Mouse (Mus musculus) midbrain, embryonic 13.5 days (tissue): Measurements from ENCODE around the gene Cenpu. TPM values are rescaled to one million over a fixed set of nuclear protein-coding genes. Genes with fewer than 3 reads are reported as not detected.

Source experiments
- ATAC-seq: fragments of 200-750 bp; cut with Nextera tagmentation; 2 replicates; pipeline ENCODE4 v1.8.0; 2017; ENCODE audit warnings: mild to moderate bottlenecking, moderate TSS enrichment, moderate library complexity
- H3K27ac ChIP-seq: fragments of 300-500 bp; sonication (generic); 2 replicates; pipeline ENCODE4 v1.5.1; 2015; ENCODE audit warnings: inconsistent platforms, mild to moderate bottlenecking, moderate library complexity
- H3K27me3 ChIP-seq: fragments of 300-500 bp; sonication (generic); 2 replicates; pipeline ENCODE4 v1.6.1; 2015; ENCODE audit warnings: mild to moderate bottlenecking, inconsistent platforms
- H3K36me3 ChIP-seq: fragments of 300-500 bp; sonication (generic); 2 replicates; pipeline ENCODE4 v1.6.1; 2015; ENCODE audit warnings: mild to moderate bottlenecking, inconsistent platforms
- H3K4me1 ChIP-seq: fragments of 300-500 bp; sonication (generic); replicated peaks from 2 replicates; pipeline ENCODE4 v1.6.1; 2015; ENCODE audit warnings: inconsistent platforms
- H3K4me2 ChIP-seq: fragments of 300-500 bp; sonication (generic); replicated peaks from 2 replicates; pipeline ENCODE4 v1.6.1; 2015; ENCODE audit warnings: moderate library complexity, mild to moderate bottlenecking, inconsistent platforms
- H3K4me3 ChIP-seq: fragments of 300-500 bp; sonication (generic); replicated peaks from 2 replicates; pipeline ENCODE4 v1.5.1; 2015; ENCODE audit warnings: mild to moderate bottlenecking, inconsistent platforms
- H3K9ac ChIP-seq: fragments of 300-500 bp; sonication (generic); replicated peaks from 2 replicates; pipeline ENCODE4 v1.6.1; 2015; ENCODE audit warnings: mild to moderate bottlenecking, inconsistent platforms
- H3K9me3 ChIP-seq: fragments of 300-500 bp; sonication (generic); 2 replicates; pipeline ENCODE4 v1.6.1; 2016; ENCODE audit warnings: mild to moderate bottlenecking, inconsistent platforms
- WGBS: fragments of 180-500 bp; shearing (Covaris S2); methylation state at CpG from one replicate; pipeline ENCODE4 v1.1.7; 2015; 5-methylcytosine and 5-hydroxymethylcytosine counted together
- polyA plus RNA-seq: library from polyadenylated mRNA; unstranded; fragments of >200 nt; fragmentation: Nextera tagmentation; extraction: Ambion mirVana; gene quantifications from 2 replicates; pipeline ENCODE4 v1.2.1, GENCODE M21; 2015

Cenpu gene
- polyA plus RNA-seq, 1 experiment from 2014 or later, result 13.6 TPM

DNA sequence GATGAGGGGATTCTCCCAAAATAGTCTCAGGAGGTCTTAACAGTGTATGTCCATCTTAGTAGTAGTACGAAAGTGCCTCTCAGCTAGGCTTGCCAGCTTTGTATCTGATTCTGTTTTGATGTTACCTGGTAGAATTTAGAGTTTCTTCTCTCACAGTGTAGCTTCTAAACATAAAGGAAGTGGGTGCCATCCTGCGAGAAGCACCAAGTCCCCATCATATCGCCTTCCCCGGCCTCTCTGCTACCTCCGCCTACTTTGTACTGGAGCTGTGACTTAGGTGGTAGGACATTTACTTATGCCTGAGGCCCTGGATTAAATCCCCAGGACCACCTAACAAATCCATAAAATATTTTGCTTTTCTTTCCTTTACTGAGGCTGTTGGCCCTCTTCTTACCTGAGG lies 74.8 kb downstream of the Cenpu start:
- ATAC-seq, result no peak
- no peaks in the 10 kb centered on the region for H3K9me3 ChIP-seq
- H3K4me3 ChIP-seq, result no peak overlapping the region
- no peak overlapping the region for H3K27ac ChIP-seq
- H3K4me2 ChIP-seq, result no peak overlapping the region
- H3K9ac ChIP-seq, result no peak overlapping the region
- WGBS, result 97% methylated on average over 5 of the region's 5 CpGs
- H3K4me1 ChIP-seq, result peaks cover 8% of the 10 kb centered on the region
- H3K27me3 ChIP-seq, result no peaks in the 10 kb centered on the region
- H3K36me3 ChIP-seq, result peaks cover 24% of the 10 kb centered on the region

DNA sequence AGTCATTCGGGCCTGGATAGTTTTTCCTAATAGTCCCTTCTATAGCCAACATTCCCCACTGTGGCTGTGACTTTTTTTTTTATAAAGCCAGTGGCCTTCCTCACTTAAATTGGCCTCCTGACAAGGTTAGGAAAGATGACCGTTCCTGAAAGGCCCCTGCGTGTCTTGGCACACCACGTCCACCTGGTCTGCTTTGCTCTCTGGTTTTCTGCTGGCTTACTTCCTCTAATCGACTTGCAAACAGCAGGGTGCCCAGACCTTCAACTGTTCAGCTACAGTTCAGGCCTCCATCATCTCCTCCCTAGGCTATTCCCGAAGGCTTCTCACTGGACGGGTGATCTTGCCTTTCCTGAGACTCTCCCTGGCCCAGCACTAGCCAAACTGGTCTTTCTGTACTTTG lies 76.1 kb downstream of the Cenpu start:
- Histone ChIP-seq H3K27ac (no peak overlapping the region), H3K9me3 (no peaks in the 10 kb centered on the region), H3K4me3 (no peak overlapping the region), H3K9ac (no peak overlapping the region), H3K4me2 (no peak overlapping the region), H3K4me1 (no peaks in the 10 kb centered on the region), H3K36me3 (peaks cover 30% of the 10 kb centered on the region), H3K27me3 (no peaks in the 10 kb centered on the region)
- 77% methylated on average over 7 of the region's 7 CpGs for WGBS
- no peak for ATAC-seq

GRCm38 (mm10) chr8:46628645-46629044 lies 76.8 kb downstream of the Cenpu start:
- H3K4me3 ChIP-seq, result no peak overlapping the region
- no peaks in the 10 kb centered on the region for H3K4me1 ChIP-seq
- no peaks in the 10 kb centered on the region for H3K27me3 ChIP-seq
- 100% methylated on average over 1 of the region's 1 CpGs for WGBS
- H3K27ac ChIP-seq, result no peak overlapping the region
- H3K9ac ChIP-seq, result no peak overlapping the region
- H3K36me3 ChIP-seq, result peaks cover 37% of the 10 kb centered on the region
- no peaks in the 10 kb centered on the region for H3K9me3 ChIP-seq
- ATAC-seq, result no peak
- H3K4me2 ChIP-seq, result no peak overlapping the region

Other genes with a start within 250 kb of the Cenpu start
- 10.9 and 11.2 TPM in 2 replicates for gene Acsl1, start 81.0 kb upstream of the Cenpu start, polyA plus RNA-seq
- 9.2 and 9.3 TPM in 2 replicates for gene Primpol, start 65.2 kb downstream of the Cenpu start, polyA plus RNA-seq
- gene Casp3, start 65.3 kb downstream of the Cenpu start, polyA plus RNA-seq, result 204 and 216 TPM in 2 replicates
- 8.1 and 9.8 TPM in 2 replicates for gene Irf2, start 187.7 kb downstream of the Cenpu start, polyA plus RNA-seq